Mouse (Mus musculus): ENCODE data around the gene Snf8.

Gene Snf8

GRCm38 (mm10) chr11:96028130-96028529, 6.6 kb upstream of the Snf8 start:
- in situ Hi-C loops (cut with MseI, MboI) = no loop called here

GRCm38 (mm10) chr11:96030571-96030970, 4.1 kb upstream of the Snf8 start:
- in situ Hi-C loops (cut with MseI, MboI) = loop anchor here in 1 of 2 experiments (5.0 kb wide), 1 partner anchor 48 kb away; no protein-coding TSS in a partner anchor

- in situ Hi-C loops (cut with MseI, MboI) = loop anchor here in 1 of 2 experiments (5.0 kb wide), 1 partner anchor 49 kb away; no protein-coding TSS in a partner anchor
Observed at GRCm38 (mm10) chr11:96031701-96032100, 3.0 kb upstream of the Snf8 start.

- in situ Hi-C loops (cut with MseI, MboI) = loop anchor here in 1 of 2 experiments (5.0 kb wide), 1 partner anchor 51 kb away; no protein-coding TSS in a partner anchor
Observed at GRCm38 (mm10) chr11:96033264-96033663, 1.4 kb upstream of the Snf8 start.

GRCm38 (mm10) chr11:96034116-96034515, 569 bp upstream of the Snf8 start:
- in situ Hi-C loops (cut with MseI, MboI) = loop anchor here in 1 of 2 experiments (5.0 kb wide), 1 partner anchor 52 kb away; no protein-coding TSS in a partner anchor

- in situ Hi-C loops (cut with MseI, MboI) = no loop called here
Observed at GRCm38 (mm10) chr11:96035133-96035532, 448 bp downstream of the Snf8 start.

GRCm38 (mm10) chr11:96037499-96037898, 2.8 kb downstream of the Snf8 start:
- in situ Hi-C loops (cut with MseI, MboI) = no loop called here

- in situ Hi-C loops (cut with MseI, MboI) = no loop called here
Observed at GRCm38 (mm10) chr11:96038560-96038959, 3.9 kb downstream of the Snf8 start.

- in situ Hi-C loops (cut with MseI, MboI) = no loop called here
Observed at GRCm38 (mm10) chr11:96044803-96045567, 10.3 kb downstream of the Snf8 start.

GRCm38 (mm10) chr11:96046028-96046427, 11.3 kb downstream of the Snf8 start:
- in situ Hi-C loops (cut with MseI, MboI) = no loop called here

- in situ Hi-C loops (cut with MseI, MboI) = no loop called here
Observed at GRCm38 (mm10) chr11:96046793-96047192, 12.1 kb downstream of the Snf8 start.

- in situ Hi-C loops (cut with MseI, MboI) = no loop called here
Observed at GRCm38 (mm10) chr11:96047469-96048373, 13.0 kb downstream of the Snf8 start.

GRCm38 (mm10) chr11:96049939-96050338, 15.3 kb downstream of the Snf8 start:
- in situ Hi-C loops (cut with MseI, MboI) = no loop called here

- in situ Hi-C loops (cut with MseI, MboI) = no loop called here
Observed at GRCm38 (mm10) chr11:96050854-96051253, 16.2 kb downstream of the Snf8 start.

- in situ Hi-C loops (cut with MseI, MboI) = no loop called here
Observed at GRCm38 (mm10) chr11:96058309-96058708, 23.6 kb downstream of the Snf8 start.

- in situ Hi-C loops (cut with MseI, MboI) = no loop called here
Observed at GRCm38 (mm10) chr11:96064521-96065214, 30.0 kb downstream of the Snf8 start.

- in situ Hi-C loops (cut with MseI, MboI) = no loop called here
Observed at GRCm38 (mm10) chr11:96065215-96065911, 30.7 kb downstream of the Snf8 start, which contains the start of gene Ube2z. Gene Ube2z, minus strand, starts transcription at chr11:96065388.

- in situ Hi-C loops (cut with MseI, MboI) = no loop called here
Observed at GRCm38 (mm10) chr11:96068231-96068630, 33.5 kb downstream of the Snf8 start.

GRCm38 (mm10) chr11:96070353-96070752, 35.7 kb downstream of the Snf8 start:
- in situ Hi-C loops (cut with MseI, MboI) = no loop called here

- in situ Hi-C loops (cut with MseI, MboI) = no loop called here
Observed at GRCm38 (mm10) chr11:96071013-96071412, 36.3 kb downstream of the Snf8 start.

Measured in mouse trophoblast stem cell (cell line).